Mouse (Mus musculus) limb, embryonic 10.5 days (tissue): Measurements from ENCODE around the gene Ciz1. TPM values are rescaled to one million over a fixed set of nuclear protein-coding genes. Genes with fewer than 3 reads are reported as not detected.

ENCODE experiments used
- DNase-seq: peaks from one replicate; pipeline ENCODE4 v3.0.0-alpha.2; 2017; ENCODE audit warnings: low spot score
- H3K27ac ChIP-seq: fragments of 300-500 bp; sonication (generic); 2 replicates; pipeline ENCODE4 v1.5.1; 2016; ENCODE audit warnings: mild to moderate bottlenecking
- H3K27me3 ChIP-seq: fragments of 300-500 bp; sonication (generic); 2 replicates; pipeline ENCODE4 v1.6.1; 2016; ENCODE audit warnings: low read depth, mild to moderate bottlenecking; ENCODE audit not compliant: poor library complexity, severe bottlenecking
- H3K36me3 ChIP-seq: fragments of 300-500 bp; sonication (generic); 2 replicates; pipeline ENCODE4 v1.6.1; 2016; ENCODE audit warnings: mild to moderate bottlenecking, moderate library complexity
- H3K4me1 ChIP-seq: fragments of 300-500 bp; sonication (generic); 2 replicates; pipeline ENCODE4 v1.6.1; 2016
- H3K4me3 ChIP-seq: fragments of 300-500 bp; sonication (generic); 2 replicates; pipeline ENCODE4 v1.5.1; 2016; ENCODE audit warnings: mild to moderate bottlenecking, moderate library complexity
- H3K9me3 ChIP-seq: fragments of 300-500 bp; sonication (generic); replicated peaks from 2 replicates; pipeline ENCODE4 v1.6.1; 2016; ENCODE audit warnings: mild to moderate bottlenecking
- WGBS: fragments of 180-500 bp; shearing (Covaris S2); methylation state at CpG from one replicate; pipeline ENCODE4 v1.1.7; 2016; 5-methylcytosine and 5-hydroxymethylcytosine counted together
- polyA plus RNA-seq: library from polyadenylated mRNA; unstranded; fragments of >200 nt; fragmentation: Nextera tagmentation; extraction: Ambion mirVana; gene quantifications from 2 replicates; pipeline ENCODE4 v1.2.1, GENCODE M21; 2016

Ciz1 gene
- polyA plus RNA-seq, 1 experiment from 2014 or later: 74.8 TPM

DNA sequence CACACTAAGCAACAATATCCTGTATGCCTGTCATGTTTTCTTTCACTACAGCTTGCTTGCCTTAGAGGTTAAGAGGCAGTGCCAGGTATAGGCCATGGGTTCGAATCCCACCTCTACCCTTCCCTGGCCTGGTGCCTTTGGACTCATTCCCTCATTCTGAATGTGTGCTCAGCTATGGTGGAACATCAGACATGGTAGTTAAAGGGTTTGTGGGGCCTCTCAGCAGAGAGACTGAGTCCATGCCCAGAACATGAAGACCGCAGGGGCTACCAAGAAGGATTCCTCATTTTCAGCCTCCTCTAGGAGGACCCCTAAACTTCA is 8.8 kb upstream of the Ciz1 start:
- Histone ChIP-seq H3K9me3 (no peaks in the 10 kb centered on the region), H3K27me3 (no peaks in the 10 kb centered on the region), H3K4me1 (peaks cover 16% of the 10 kb centered on the region), H3K4me3 (no peak overlapping the region), H3K36me3 (peaks cover 67% of the 10 kb centered on the region), H3K27ac (0 out of 2 replicates have a peak overlapping the region, but pooled peaks have one; percentile 53)
- no peak for DNase-seq
- 92% methylated on average over 2 of the region's 2 CpGs for WGBS

DNA sequence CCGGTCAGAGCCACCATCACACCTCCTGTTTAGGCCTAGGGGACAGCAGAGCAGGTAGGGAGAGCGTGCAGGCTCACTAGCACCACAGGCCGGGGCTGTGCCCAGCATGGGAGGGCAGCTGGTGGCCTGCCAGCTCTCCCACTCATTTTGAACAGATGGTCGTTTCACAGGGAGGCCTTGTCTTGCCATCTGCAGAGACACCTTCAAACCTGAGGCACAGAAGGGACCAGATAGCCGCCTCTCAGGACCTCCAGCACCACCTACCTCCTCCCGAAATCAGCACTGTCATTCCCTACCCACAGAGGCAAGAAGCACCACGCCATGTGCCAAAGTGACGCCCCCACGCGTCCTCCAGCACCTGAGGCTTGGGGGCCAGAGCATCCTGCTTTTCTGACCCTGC is 8.1 kb upstream of the Ciz1 start:
- peaks cover 19% of the 10 kb centered on the region for H3K4me1 ChIP-seq
- DNase-seq: no peak
- H3K4me3 ChIP-seq: no peak overlapping the region
- 76% methylated on average over 10 of the region's 10 CpGs for WGBS
- 0 out of 2 replicates have a peak overlapping the region, but pooled peaks have one; percentile 8 for H3K27ac ChIP-seq
- no peaks in the 10 kb centered on the region for H3K9me3 ChIP-seq
- H3K36me3 ChIP-seq: peaks cover 70% of the 10 kb centered on the region
- no peaks in the 10 kb centered on the region for H3K27me3 ChIP-seq

DNA sequence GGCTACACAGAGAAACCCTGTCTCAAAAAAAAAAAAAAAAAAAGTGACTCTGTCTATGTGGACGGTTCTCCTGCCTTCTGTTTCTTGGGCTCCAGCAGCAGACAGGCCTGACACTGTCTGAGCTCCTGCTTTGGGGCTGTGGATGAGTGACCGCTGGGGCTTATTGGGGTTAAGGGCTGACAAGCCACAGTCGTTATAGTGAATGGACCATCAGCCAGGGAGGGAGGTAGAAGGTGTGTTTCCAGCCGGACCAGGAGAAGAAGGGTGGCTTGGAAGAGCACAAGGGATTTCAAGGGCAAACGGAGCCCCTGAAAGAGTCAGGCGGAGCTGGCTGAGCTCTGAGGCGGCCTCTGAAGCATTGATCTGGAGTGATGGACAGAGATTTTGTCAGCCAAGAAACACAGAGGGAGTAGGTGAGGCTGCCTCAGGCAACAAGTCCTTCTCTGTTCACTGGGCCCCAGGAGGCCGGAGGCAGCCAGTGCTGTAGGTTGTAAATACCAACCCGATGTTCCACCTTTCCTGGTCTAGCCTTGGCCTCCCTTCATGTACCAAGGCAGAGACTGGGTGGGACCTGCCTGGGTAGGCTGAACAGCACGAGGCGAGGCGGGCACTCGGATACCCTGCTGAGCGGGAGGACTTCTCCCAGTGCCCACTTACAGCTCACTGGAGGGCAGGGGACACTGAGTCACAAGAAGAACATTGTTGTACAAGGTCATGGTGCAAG is 7.4 kb upstream of the Ciz1 start:
- H3K4me1 ChIP-seq: peaks cover 18% of the 10 kb centered on the region
- H3K4me3 ChIP-seq: no peak overlapping the region
- DNase-seq: no peak
- H3K36me3 ChIP-seq: peaks cover 70% of the 10 kb centered on the region
- H3K27me3 ChIP-seq: no peaks in the 10 kb centered on the region
- H3K27ac ChIP-seq: no peak overlapping the region
- no peaks in the 10 kb centered on the region for H3K9me3 ChIP-seq
- 76% methylated on average over 14 of the region's 14 CpGs for WGBS

DNA sequence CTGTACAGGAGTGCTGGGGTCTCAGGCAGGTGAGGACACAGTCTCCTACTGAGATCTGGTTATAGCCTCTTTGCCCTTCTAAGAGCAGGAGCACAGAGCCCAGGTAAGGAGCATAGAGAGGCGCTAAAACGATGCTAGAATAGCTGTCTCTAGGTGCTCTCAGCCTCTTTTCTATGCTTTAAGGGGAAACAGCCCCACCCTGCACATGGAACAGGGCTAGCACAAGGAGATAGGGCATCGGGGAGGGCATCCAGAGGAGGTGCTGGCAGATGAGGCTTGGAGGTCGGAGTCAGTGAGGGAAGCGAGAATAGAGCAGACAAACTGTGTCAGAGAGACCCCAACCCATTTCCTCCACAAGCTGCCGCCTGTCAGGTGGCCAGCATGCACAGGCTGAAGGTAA is 5.1 kb upstream of the Ciz1 start:
- H3K36me3 ChIP-seq: peaks cover 66% of the 10 kb centered on the region
- DNase-seq: no peak
- no peak overlapping the region for H3K27ac ChIP-seq
- H3K4me1 ChIP-seq: peaks cover 31% of the 10 kb centered on the region
- 81% methylated on average over 6 of the region's 6 CpGs for WGBS
- peaks cover 6% of the 10 kb centered on the region; the same call in 1 of the 2 replicates for H3K27me3 ChIP-seq
- H3K4me3 ChIP-seq: no peak overlapping the region
- H3K9me3 ChIP-seq: no peaks in the 10 kb centered on the region

- peaks cover 6% of the 10 kb centered on the region; the same call in 1 of the 2 replicates for H3K27me3 ChIP-seq
- no peaks in the 10 kb centered on the region for H3K9me3 ChIP-seq
- peaks cover 57% of the 10 kb centered on the region for H3K36me3 ChIP-seq
- H3K4me1 ChIP-seq: peaks cover 37% of the 10 kb centered on the region
- no peak overlapping the region for H3K4me3 ChIP-seq
- WGBS: 77% methylated on average over 11 of the region's 11 CpGs
- H3K27ac ChIP-seq: no peak overlapping the region
- DNase-seq: no peak
These were observed 3.8 kb upstream of the Ciz1 start for GRCm38 (mm10) chr2:32348311-32348710.

DNA sequence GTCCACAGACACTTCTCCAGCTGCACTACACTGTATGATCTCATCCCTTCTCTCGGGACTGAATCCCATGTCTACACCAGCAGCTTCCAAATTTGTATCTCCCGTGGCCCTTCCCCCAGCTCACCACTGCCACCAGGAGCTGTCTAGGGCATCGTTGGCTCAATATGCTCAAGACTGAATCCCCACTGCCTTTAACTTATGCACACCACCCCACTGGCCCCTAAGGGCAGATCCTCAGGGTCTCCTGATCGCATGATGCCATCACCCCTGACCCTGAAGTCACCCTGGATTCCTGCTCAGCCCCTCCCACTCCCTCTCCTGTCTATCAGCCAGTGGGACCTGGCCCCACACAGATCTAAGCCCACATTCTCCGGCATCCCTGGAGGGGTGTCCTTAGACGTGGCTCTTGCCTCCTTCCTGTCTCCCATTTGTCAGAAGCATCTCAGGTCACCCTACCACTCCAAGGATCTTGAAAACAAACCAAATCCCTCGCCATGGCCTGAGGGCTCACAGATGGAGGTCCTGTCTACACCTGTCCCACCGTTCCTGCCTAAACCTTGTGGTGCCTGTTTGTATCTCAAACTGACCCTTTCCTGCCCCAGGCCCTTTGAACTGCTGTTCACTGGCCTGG is 2.4 kb upstream of the Ciz1 start:
- peaks cover 44% of the 10 kb centered on the region for H3K4me1 ChIP-seq
- H3K27me3 ChIP-seq: peaks cover 6% of the 10 kb centered on the region; the same call in 1 of the 2 replicates
- peaks cover 45% of the 10 kb centered on the region for H3K36me3 ChIP-seq
- no peak for DNase-seq
- H3K27ac ChIP-seq: no peak overlapping the region
- WGBS: 67% methylated on average over 8 of the region's 8 CpGs
- H3K9me3 ChIP-seq: no peaks in the 10 kb centered on the region
- no peak overlapping the region for H3K4me3 ChIP-seq

- Histone ChIP-seq H3K9me3 (no peaks in the 10 kb centered on the region), H3K4me1 (peaks cover 41% of the 10 kb centered on the region), H3K4me3 (peak overlapping the region; percentile 6; the same call in 1 of the 2 replicates), H3K27ac (peak overlapping the region; percentile 92; the same call in 1 of the 2 replicates), H3K36me3 (peaks cover 41% of the 10 kb centered on the region), H3K27me3 (peaks cover 6% of the 10 kb centered on the region; the same call in 1 of the 2 replicates)
- no peak for DNase-seq
- WGBS: 55% methylated on average over 13 of the region's 13 CpGs
These were observed 1.6 kb upstream of the Ciz1 start for GRCm38 (mm10) chr2:32350471-32351051.

DNA sequence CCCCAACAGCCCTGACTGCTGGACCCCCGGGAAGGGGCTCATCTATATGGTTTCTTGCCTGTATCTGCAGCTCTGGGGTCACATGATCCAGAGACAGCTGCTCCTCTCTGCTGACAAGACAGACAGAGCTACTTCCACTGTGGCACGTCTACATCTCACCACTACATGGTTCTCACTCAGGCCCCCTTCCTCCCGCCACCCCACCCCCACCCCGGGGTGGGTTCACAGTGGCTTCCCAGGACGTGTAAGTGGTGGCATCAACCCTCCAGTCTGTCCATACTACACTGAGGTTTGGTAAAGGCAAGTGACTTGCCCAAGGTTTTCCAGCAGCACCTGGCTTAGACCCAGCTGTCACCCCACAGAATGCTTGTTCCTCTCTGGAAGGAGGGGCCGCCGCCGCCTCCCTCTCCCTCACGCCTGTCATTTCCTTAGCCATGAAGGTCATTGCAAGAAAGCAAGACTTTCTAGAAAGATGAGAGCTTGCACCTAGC is 611 bp upstream of the Ciz1 start:
- Histone ChIP-seq H3K36me3 (peaks cover 37% of the 10 kb centered on the region), H3K4me3 (peak overlapping the region; percentile 81), H3K4me1 (peaks cover 44% of the 10 kb centered on the region), H3K27me3 (peaks cover 6% of the 10 kb centered on the region; the same call in 1 of the 2 replicates), H3K27ac (peak overlapping the region; percentile 92), H3K9me3 (no peaks in the 10 kb centered on the region)
- WGBS: 55% methylated on average over 9 of the region's 9 CpGs
- no peak for DNase-seq

DNA sequence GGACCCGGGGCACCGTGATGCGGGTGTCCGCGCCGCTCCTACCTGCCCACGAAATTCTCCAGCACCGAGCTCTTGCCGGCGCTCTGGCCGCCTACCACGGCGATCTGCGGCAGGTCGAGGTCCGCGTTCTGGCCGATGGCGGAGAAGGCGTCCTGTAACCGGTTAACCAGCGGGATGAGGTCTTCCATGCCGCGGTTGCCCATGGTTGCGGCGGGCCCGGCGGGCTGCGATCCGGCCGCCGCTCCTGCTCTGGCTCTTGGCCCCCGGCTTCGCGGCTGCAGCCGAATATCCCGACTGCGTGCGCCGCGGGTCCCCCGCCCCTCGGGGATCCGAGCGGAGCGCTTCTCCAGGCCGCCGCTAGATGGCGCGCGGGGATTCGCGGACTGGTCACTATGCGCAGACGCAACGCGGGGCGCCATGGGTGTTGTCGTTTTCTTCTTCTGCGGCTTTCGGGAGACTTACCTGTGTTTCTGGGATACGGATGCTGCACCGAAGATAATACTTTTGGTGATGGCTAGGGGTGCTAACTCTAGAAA is 948 bp downstream of the Ciz1 start, which contains the start of gene Dnm1:
Gene Dnm1 (minus strand): TSS at position 332 of the 536 bp plus-strand sequence.
- H3K27me3 ChIP-seq: peaks cover 6% of the 10 kb centered on the region; the same call in 1 of the 2 replicates
- peaks cover 44% of the 10 kb centered on the region for H3K4me1 ChIP-seq
- no peaks in the 10 kb centered on the region for H3K9me3 ChIP-seq
- peak; percentile 97 for DNase-seq
- WGBS: under 1% methylated on average over 63 of the region's 63 CpGs
- peaks cover 23% of the 10 kb centered on the region for H3K36me3 ChIP-seq
- H3K27ac ChIP-seq: peak within 1 kb of the TSS; percentile 92
- H3K4me3 ChIP-seq: peak within 1 kb of the TSS; percentile 81

DNA sequence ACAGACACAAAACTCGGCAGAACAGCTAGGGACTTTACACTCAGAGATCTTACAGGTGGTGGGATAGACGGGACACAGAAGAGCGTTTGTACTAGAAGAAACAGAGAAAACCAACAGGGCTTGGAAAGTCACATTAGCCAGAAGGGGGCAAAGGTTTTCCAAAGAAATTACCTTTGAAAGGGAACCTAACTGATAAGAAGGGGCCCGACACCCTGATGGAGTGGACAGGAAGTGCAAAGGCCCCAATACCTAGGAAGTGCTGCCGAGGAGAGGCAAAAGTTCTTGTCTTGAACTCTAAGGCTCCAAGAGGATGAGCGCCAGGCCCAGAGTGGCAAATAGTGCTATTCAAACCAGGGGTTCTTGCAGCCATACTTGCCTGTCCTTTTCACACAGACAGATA is 1.7 kb downstream of the Ciz1 start:
- Histone ChIP-seq H3K4me1 (peaks cover 46% of the 10 kb centered on the region), H3K27ac (peak overlapping the region; percentile 92; the same call in 1 of the 2 replicates), H3K27me3 (peaks cover 6% of the 10 kb centered on the region; the same call in 1 of the 2 replicates), H3K36me3 (peaks cover 15% of the 10 kb centered on the region), H3K4me3 (peak overlapping the region; percentile 81; the same call in 1 of the 2 replicates), H3K9me3 (no peaks in the 10 kb centered on the region)
- WGBS: 63% methylated on average over 6 of the region's 6 CpGs
- DNase-seq: no peak

- Histone ChIP-seq H3K36me3 (peaks cover 10% of the 10 kb centered on the region), H3K9me3 (no peaks in the 10 kb centered on the region), H3K4me3 (no peak overlapping the region), H3K27me3 (peaks cover 6% of the 10 kb centered on the region; the same call in 1 of the 2 replicates), H3K27ac (no peak overlapping the region), H3K4me1 (peaks cover 50% of the 10 kb centered on the region)
- DNase-seq: no peak
- 86% methylated on average over 3 of the region's 3 CpGs for WGBS
These were observed 2.3 kb downstream of the Ciz1 start for GRCm38 (mm10) chr2:32354336-32354895.

- Histone ChIP-seq H3K27ac (no peak overlapping the region), H3K36me3 (no peaks in the 10 kb centered on the region), H3K27me3 (peaks cover 8% of the 10 kb centered on the region), H3K9me3 (no peaks in the 10 kb centered on the region), H3K4me1 (peaks cover 48% of the 10 kb centered on the region), H3K4me3 (no peak overlapping the region)
- WGBS: 81% methylated on average over 10 of the region's 10 CpGs
- DNase-seq: no peak
These were observed 4.1 kb downstream of the Ciz1 start for GRCm38 (mm10) chr2:32356216-32356615.
